Mouse (Mus musculus): Measurements from ENCODE around the gene Rnf220. TPM values are rescaled to one million over a fixed set of nuclear protein-coding genes. Genes with fewer than 3 reads are reported as not detected.

The Rnf220 gene
- polyA plus RNA-seq, 1 experiment from 2014 or later, result 116 TPM

- Histone ChIP-seq H3K9me3 (no peaks in the 10 kb centered on the region), H3K4me3 (replicated peaks) (no peak overlapping the region), H3K4me1 (peaks cover 12% of the 10 kb centered on the region; the same call in 1 of the 2 replicates), H3K4me2 (no peak overlapping the region), H3K9ac (no peak overlapping the region), H3K36me3 (replicated peaks) (no peaks in the 10 kb centered on the region), H3K27me3 (peaks cover 16% of the 10 kb centered on the region; the same call in 1 of the 2 replicates), H3K27ac (no peak overlapping the region)
- 30% methylated on average over 2 of the region's 2 CpGs for WGBS
- no peak for ATAC-seq (ENCODE audit: low FRiP score)
Observed at GRCm38 (mm10) chr4:117349327-117349726, 147.5 kb downstream of the Rnf220 start.

- Histone ChIP-seq H3K36me3 (replicated peaks) (no peaks in the 10 kb centered on the region), H3K9ac (no peak overlapping the region), H3K9me3 (no peaks in the 10 kb centered on the region), H3K4me3 (replicated peaks) (no peak overlapping the region), H3K4me2 (no peak overlapping the region), H3K27me3 (peaks cover 7% of the 10 kb centered on the region; the same call in 1 of the 2 replicates), H3K4me1 (peaks cover 15% of the 10 kb centered on the region), H3K27ac (no peak overlapping the region)
- no peak for ATAC-seq (ENCODE audit: low FRiP score)
- WGBS, result 73% methylated on average over 6 of the region's 6 CpGs
Observed at GRCm38 (mm10) chr4:117346025-117346424, 150.8 kb downstream of the Rnf220 start.

- WGBS, result 86% methylated on average over 8 of the region's 8 CpGs
- peaks cover 7% of the 10 kb centered on the region; the same call in 1 of the 2 replicates for H3K27me3 ChIP-seq
- no peak overlapping the region for H3K4me3 ChIP-seq (replicated peaks)
- no peaks in the 10 kb centered on the region for H3K36me3 ChIP-seq (replicated peaks)
- H3K9ac ChIP-seq, result no peak overlapping the region
- no peak overlapping the region for H3K27ac ChIP-seq
- no peak overlapping the region for H3K4me2 ChIP-seq
- H3K9me3 ChIP-seq, result no peaks in the 10 kb centered on the region
- H3K4me1 ChIP-seq, result peaks cover 8% of the 10 kb centered on the region
- no peak for ATAC-seq (ENCODE audit: low FRiP score)
Observed at GRCm38 (mm10) chr4:117343385-117343784, 153.5 kb downstream of the Rnf220 start.

GRCm38 (mm10) chr4:117342751-117343150 is 154.1 kb downstream of the Rnf220 start:
- 34% methylated on average over 12 of the region's 12 CpGs for WGBS
- no peak for ATAC-seq (ENCODE audit: low FRiP score)
- Histone ChIP-seq H3K9me3 (no peaks in the 10 kb centered on the region), H3K4me3 (replicated peaks) (no peak overlapping the region), H3K4me1 (peaks cover 8% of the 10 kb centered on the region), H3K27me3 (peaks cover 7% of the 10 kb centered on the region; the same call in 1 of the 2 replicates), H3K36me3 (replicated peaks) (no peaks in the 10 kb centered on the region), H3K27ac (no peak overlapping the region), H3K9ac (no peak overlapping the region), H3K4me2 (no peak overlapping the region)

- Histone ChIP-seq H3K9ac (no peak overlapping the region), H3K9me3 (no peaks in the 10 kb centered on the region), H3K4me1 (peaks cover 8% of the 10 kb centered on the region), H3K4me3 (replicated peaks) (no peak overlapping the region), H3K27me3 (peaks cover 7% of the 10 kb centered on the region; the same call in 1 of the 2 replicates), H3K27ac (no peak overlapping the region), H3K4me2 (no peak overlapping the region), H3K36me3 (replicated peaks) (no peaks in the 10 kb centered on the region)
- WGBS, result 95% methylated on average over 5 of the region's 5 CpGs
- ATAC-seq (ENCODE audit: low FRiP score), result no peak
Observed at GRCm38 (mm10) chr4:117341282-117341681, 155.6 kb downstream of the Rnf220 start.

GRCm38 (mm10) chr4:117339796-117340195 is 157.1 kb downstream of the Rnf220 start:
- no peak overlapping the region for H3K27ac ChIP-seq
- H3K4me2 ChIP-seq, result no peak overlapping the region
- H3K27me3 ChIP-seq, result peaks cover 13% of the 10 kb centered on the region; the same call in 1 of the 2 replicates
- H3K9ac ChIP-seq, result no peak overlapping the region
- H3K9me3 ChIP-seq, result no peaks in the 10 kb centered on the region
- peaks cover 8% of the 10 kb centered on the region for H3K4me1 ChIP-seq
- no peaks in the 10 kb centered on the region for H3K36me3 ChIP-seq (replicated peaks)
- H3K4me3 ChIP-seq (replicated peaks), result no peak overlapping the region
- ATAC-seq (ENCODE audit: low FRiP score), result no peak

GRCm38 (mm10) chr4:117330836-117331475 is 165.9 kb downstream of the Rnf220 start:
- H3K27me3 ChIP-seq, result peaks cover 29% of the 10 kb centered on the region

GRCm38 (mm10) chr4:117330132-117330531 is 166.7 kb downstream of the Rnf220 start:
- no peak overlapping the region for H3K27ac ChIP-seq
- 87% methylated on average over 3 of the region's 3 CpGs for WGBS
- no peak overlapping the region for H3K4me2 ChIP-seq
- no peaks in the 10 kb centered on the region for H3K36me3 ChIP-seq (replicated peaks)
- H3K4me3 ChIP-seq (replicated peaks), result no peak overlapping the region
- H3K4me1 ChIP-seq, result peaks cover 18% of the 10 kb centered on the region
- H3K9ac ChIP-seq, result no peak overlapping the region
- peaks cover 23% of the 10 kb centered on the region for H3K27me3 ChIP-seq
- H3K9me3 ChIP-seq, result no peaks in the 10 kb centered on the region
- no peak for ATAC-seq (ENCODE audit: low FRiP score)

More at GRCm38 (mm10) chr4:117330836-117331475, 165.9 kb downstream of the Rnf220 start:
- H3K9ac ChIP-seq, result no peak overlapping the region
- ATAC-seq (ENCODE audit: low FRiP score), result no peak
- H3K27ac ChIP-seq, result no peak overlapping the region
- H3K9me3 ChIP-seq, result no peaks in the 10 kb centered on the region
- peaks cover 18% of the 10 kb centered on the region for H3K4me1 ChIP-seq
- H3K4me2 ChIP-seq, result no peak overlapping the region
- WGBS, result 44% methylated on average over 11 of the region's 11 CpGs
- no peak overlapping the region for H3K4me3 ChIP-seq (replicated peaks)
- H3K36me3 ChIP-seq (replicated peaks), result no peaks in the 10 kb centered on the region

- Histone ChIP-seq H3K9ac (no peak overlapping the region), H3K27me3 (peaks cover 36% of the 10 kb centered on the region), H3K9me3 (no peaks in the 10 kb centered on the region), H3K4me2 (no peak overlapping the region), H3K27ac (no peak overlapping the region), H3K4me3 (replicated peaks) (no peak overlapping the region), H3K4me1 (peaks cover 32% of the 10 kb centered on the region), H3K36me3 (replicated peaks) (no peaks in the 10 kb centered on the region)
- 89% methylated on average over 3 of the region's 3 CpGs for WGBS
- ATAC-seq (ENCODE audit: low FRiP score), result no peak
Observed at GRCm38 (mm10) chr4:117326915-117327314, 169.9 kb downstream of the Rnf220 start.

- 69% methylated on average over 2 of the region's 2 CpGs for WGBS
Observed at GRCm38 (mm10) chr4:117325076-117325475, 171.8 kb downstream of the Rnf220 start.

GRCm38 (mm10) chr4:117323515-117324344 is 173.1 kb downstream of the Rnf220 start:
- 23% methylated on average over 14 of the region's 14 CpGs for WGBS

More at GRCm38 (mm10) chr4:117325076-117325475, 171.8 kb downstream of the Rnf220 start:
- H3K4me3 ChIP-seq (replicated peaks), result no peak overlapping the region
- H3K4me2 ChIP-seq, result no peak overlapping the region
- H3K36me3 ChIP-seq (replicated peaks), result no peaks in the 10 kb centered on the region
- H3K9ac ChIP-seq, result no peak overlapping the region
- H3K9me3 ChIP-seq, result no peaks in the 10 kb centered on the region
- ATAC-seq (ENCODE audit: low FRiP score), result no peak
- no peak overlapping the region for H3K27ac ChIP-seq
- peaks cover 48% of the 10 kb centered on the region for H3K27me3 ChIP-seq
- H3K4me1 ChIP-seq, result peaks cover 18% of the 10 kb centered on the region

GRCm38 (mm10) chr4:117321011-117321410 is 175.8 kb downstream of the Rnf220 start:
- no peaks in the 10 kb centered on the region for H3K9me3 ChIP-seq
- H3K27ac ChIP-seq, result no peak overlapping the region
- no peaks in the 10 kb centered on the region for H3K36me3 ChIP-seq (replicated peaks)
- peaks cover 79% of the 10 kb centered on the region for H3K27me3 ChIP-seq
- H3K4me3 ChIP-seq (replicated peaks), result no peak overlapping the region
- peaks cover 37% of the 10 kb centered on the region for H3K4me1 ChIP-seq
- 93% methylated on average over 5 of the region's 5 CpGs for WGBS
- no peak for ATAC-seq (ENCODE audit: low FRiP score)
- no peak overlapping the region for H3K9ac ChIP-seq
- no peak overlapping the region for H3K4me2 ChIP-seq

More at GRCm38 (mm10) chr4:117323515-117324344, 173.1 kb downstream of the Rnf220 start:
- H3K9me3 ChIP-seq, result no peaks in the 10 kb centered on the region
- H3K36me3 ChIP-seq (replicated peaks), result no peaks in the 10 kb centered on the region
- peaks cover 16% of the 10 kb centered on the region for H3K4me1 ChIP-seq
- H3K9ac ChIP-seq, result no peak overlapping the region
- no peak overlapping the region for H3K4me3 ChIP-seq (replicated peaks)
- H3K4me2 ChIP-seq, result no peak overlapping the region
- H3K27me3 ChIP-seq, result peaks cover 60% of the 10 kb centered on the region
- H3K27ac ChIP-seq, result no peak overlapping the region
- peak; percentile 62 for ATAC-seq (ENCODE audit: low FRiP score)

Measured in forebrain, embryonic 12.5 days (tissue).